Mouse (Mus musculus): ENCODE measurements at regions not wholly inside any gene's neighbourhood (a gene's known extent, or its start where the extent isn't known, plus 50 kb on each side); places are given as distances from the start of the nearest gene placed in this dataset.

GRCm38 (mm10) chr3:5077956-5078355 lies 672.6 kb upstream of the Gm8797 start:
- DNase-seq (ENCODE audit: low spot score in 2 of 2), result no peak

GRCm38 (mm10) chr3:5086721-5087120 lies 663.9 kb upstream of the Gm8797 start:
- DNase-seq (ENCODE audit: low spot score in 2 of 2), result no peak

GRCm38 (mm10) chr3:5088867-5089266 lies 661.7 kb upstream of the Gm8797 start:
- DNase-seq (ENCODE audit: low spot score in 2 of 2), result no peak

GRCm38 (mm10) chr3:5089393-5090010 lies 661.1 kb upstream of the Gm8797 start:
- peak in 1 of 2 experiments; percentile 3 for DNase-seq (ENCODE audit: low spot score in 2 of 2)

GRCm38 (mm10) chr3:5090108-5090869 lies 660.3 kb upstream of the Gm8797 start:
- peak; percentile 3 to 18 for DNase-seq (ENCODE audit: low spot score in 2 of 2)

- DNase-seq (ENCODE audit: low spot score in 2 of 2), result no peak
These were observed 659.6 kb upstream of the Gm8797 start for GRCm38 (mm10) chr3:5090987-5091386.
